ENCODE assay signal across 8 mouse cellular contexts in genomic region chr5:8996686-8997512, GRCm38 (mm10). TPM values are rescaled to one million over a fixed set of nuclear protein-coding genes. Genes with fewer than 3 reads are reported as not detected.
A peak's percentile ranks its signal among the peaks of the same experiment; 100 is the strongest.
DNase-seq lines count a peak whose midpoint lies in the region; ATAC-seq lines count a peak whose summit lies in the region.

TSS of gene Crot (minus strand) at chr5:8997324.

- H3K4me3 ChIP-seq in forebrain, embryonic 11.5 days (ENCODE audit: low read depth, low read length): peak within 1 kb of the TSS; percentile 52
- peak within 1 kb of the TSS; percentile 76 for H3K4me3 ChIP-seq in heart, embryonic 16.5 days (ENCODE audit: low read length)
- H3K4me3 ChIP-seq in liver, embryonic 15.5 days (replicated peaks): peak within 1 kb of the TSS; percentile 84
- peak within 1 kb of the TSS; percentile 69 for H3K4me3 ChIP-seq in neural tube, embryonic 12.5 days

- H3K4me2 ChIP-seq in forebrain, embryonic 11.5 days (ENCODE audit: low read depth, low read length, severe bottlenecking): peak within 1 kb of the TSS; percentile 67
- H3K4me2 ChIP-seq in heart, embryonic 16.5 days (ENCODE audit: low read depth, low read length): peak within 1 kb of the TSS; percentile 81
- peak within 1 kb of the TSS; percentile 89 for H3K4me2 ChIP-seq in liver, embryonic 15.5 days
- peak within 1 kb of the TSS; percentile 73 for H3K4me2 ChIP-seq in neural tube, embryonic 12.5 days (replicated peaks)

- peak within 1 kb of the TSS; percentile 85 for H3K27ac ChIP-seq in forebrain, embryonic 11.5 days (ENCODE audit: low read depth, low read length)
- H3K27ac ChIP-seq in heart, embryonic 16.5 days (ENCODE audit: low read length): peak within 1 kb of the TSS; percentile 83
- peak within 1 kb of the TSS; percentile 84 for H3K27ac ChIP-seq in liver, embryonic 15.5 days (replicated peaks)
- peak within 1 kb of the TSS; percentile 70 for H3K27ac ChIP-seq in neural tube, embryonic 12.5 days

- no peaks in the 10 kb centered on the region; the same call in 1 of the 2 replicates for H3K4me1 ChIP-seq in forebrain, embryonic 11.5 days (replicated peaks; ENCODE audit: control insufficient read depth, insufficient read depth, low read length)
- peaks cover 4% of the 10 kb centered on the region for H3K4me1 ChIP-seq in heart, embryonic 16.5 days (ENCODE audit: control insufficient read depth, insufficient read depth, low read length)
- peaks cover 27% of the 10 kb centered on the region for H3K4me1 ChIP-seq in liver, embryonic 15.5 days (replicated peaks)
- H3K4me1 ChIP-seq in neural tube, embryonic 12.5 days: peaks cover 11% of the 10 kb centered on the region

- under 1% methylated on average over 55 of the region's 57 CpGs for WGBS in forebrain, embryonic 11.5 days
- under 1% methylated on average over 47 of the region's 57 CpGs for WGBS in heart, embryonic 16.5 days
- WGBS in liver, embryonic 15.5 days (ENCODE audit: insufficient replicate concordance): under 1% methylated on average over 57 of the region's 57 CpGs
- WGBS in neural tube, embryonic 12.5 days: under 1% methylated on average over 51 of the region's 57 CpGs

- peak within 1 kb of the TSS; percentile 65 for H3K9ac ChIP-seq in forebrain, embryonic 11.5 days (ENCODE audit: low read length)
- H3K9ac ChIP-seq in heart, embryonic 16.5 days (ENCODE audit: low read length): peak within 1 kb of the TSS; percentile 86
- H3K9ac ChIP-seq in liver, embryonic 15.5 days: peak within 1 kb of the TSS; percentile 71
- peak within 1 kb of the TSS; percentile 79 for H3K9ac ChIP-seq in neural tube, embryonic 12.5 days

- H3K27me3 ChIP-seq in forebrain, embryonic 11.5 days (ENCODE audit: control insufficient read depth, insufficient read depth, low read length): no peaks in the 10 kb centered on the region
- no peaks in the 10 kb centered on the region for H3K27me3 ChIP-seq in heart, embryonic 16.5 days (ENCODE audit: control insufficient read depth, insufficient read depth, low read length)
- no peaks in the 10 kb centered on the region for H3K27me3 ChIP-seq in liver, embryonic 15.5 days
- no peaks in the 10 kb centered on the region for H3K27me3 ChIP-seq in neural tube, embryonic 12.5 days (replicated peaks)

- no peaks in the 10 kb centered on the region for H3K36me3 ChIP-seq in forebrain, embryonic 11.5 days (ENCODE audit: control insufficient read depth, insufficient read depth, low read length)
- peaks cover 8% of the 10 kb centered on the region for H3K36me3 ChIP-seq in heart, embryonic 16.5 days (ENCODE audit: control insufficient read depth, insufficient read depth)
- H3K36me3 ChIP-seq in liver, embryonic 15.5 days (replicated peaks): peaks cover 9% of the 10 kb centered on the region
- peaks cover 5% of the 10 kb centered on the region; the same call in 1 of the 2 replicates for H3K36me3 ChIP-seq in neural tube, embryonic 12.5 days

- ATAC-seq in forebrain, embryonic 11.5 days (replicated peaks; ENCODE audit: low FRiP score): peak; percentile 99
- ATAC-seq in heart, embryonic 16.5 days (replicated peaks; ENCODE audit: extremely low read depth, insufficient read depth, low FRiP score): peak; percentile 100
- peak; percentile 97 for ATAC-seq in liver, embryonic 15.5 days (ENCODE audit: insufficient read depth)
- peak; percentile 100 for ATAC-seq in neural tube, embryonic 12.5 days (ENCODE audit: low FRiP score, low read depth)

- peak; percentile 72 to 83 for DNase-seq in CD8-positive naive resting alpha-beta T cell, adult 2 months (ENCODE audit: low read depth in 2 of 2, low spot score in 2 of 2)
- peak; percentile 87 for DNase-seq in c-Kit-positive CD71-negative TER-119-negative erythroid progenitor cells, embryonic 14.5 days (ENCODE audit: low read depth)
- DNase-seq in forebrain, embryonic 11.5 days (ENCODE audit: low spot score): peak; percentile 97
- peak; percentile 95 to 97 for DNase-seq in kidney, postnatal 36 days
- peak; percentile 85 for DNase-seq in telencephalon, adult 2 months (ENCODE audit: low read depth, low spot score)

- H3K9me3 ChIP-seq in forebrain, embryonic 11.5 days (ENCODE audit: control insufficient read depth, low read length): no peaks in the 10 kb centered on the region
- H3K9me3 ChIP-seq in heart, embryonic 16.5 days (replicated peaks; ENCODE audit: control insufficient read depth, low read length): no peaks in the 10 kb centered on the region
- no peaks in the 10 kb centered on the region for H3K9me3 ChIP-seq in liver, embryonic 15.5 days (replicated peaks)
- no peaks in the 10 kb centered on the region for H3K9me3 ChIP-seq in neural tube, embryonic 12.5 days

RNA-seq across cellular contexts. Expression of gene Crot, which starts in this region (rescaled TPM):
- polyA plus RNA-seq in forebrain, embryonic 11.5 days (2014; fragmentation: Nextera tagmentation; extraction: Ambion mirVana): 29.6 and 33.9 TPM in 2 replicates
- polyA plus RNA-seq in heart, embryonic 16.5 days (2015; fragmentation: Nextera tagmentation; extraction: Ambion mirVana): 31.1 and 34.8 TPM in 2 replicates
- 58.1 and 58.3 TPM in 2 replicates for polyA plus RNA-seq in liver, embryonic 15.5 days (2015; fragmentation: Nextera tagmentation; extraction: Ambion mirVana)
- 28.1 and 33.1 TPM in 2 replicates for polyA plus RNA-seq in neural tube, embryonic 12.5 days (2016; fragmentation: Nextera tagmentation; extraction: Ambion mirVana)

Comparison
In these comparisons a context has a peak if more than half of its experiments do, and no peak if none do; other contexts are left out.
1. Peak in every context shown above with its lines: DNase-seq, ATAC-seq, H3K4me3 ChIP-seq and H3K27ac ChIP-seq.